Mouse (Mus musculus) heart, embryonic 14.5 days (tissue): Measurements from ENCODE around the gene Rexo1. TPM values are rescaled to one million over a fixed set of nuclear protein-coding genes. Genes with fewer than 3 reads are reported as not detected.
A peak's percentile ranks its signal among the peaks of the same experiment; 100 is the strongest.

Source experiments
- ATAC-seq: fragments of 200-750 bp; cut with Nextera tagmentation; 2 replicates; pipeline ENCODE4 v1.8.0; 2017; ENCODE audit warnings: low read depth, moderate TSS enrichment; ENCODE audit not compliant: insufficient number of reproducible peaks, insufficient read depth, low FRiP score
- H3K27ac ChIP-seq, 2 experiments: fragments of 200-500 bp in 1 of 2; fragments of 300-500 bp in 1 of 2; sonication (generic) in 1 of 2; replicated peaks in 1 of 2; 2 replicates each; pipeline ENCODE4 v1.5.1; 2012 to 2014; ENCODE audit warnings: low read depth in 2 of 2, low read length in 2 of 2, control low read depth in 1 of 2, mild to moderate bottlenecking in 1 of 2, mixed read lengths in 1 of 2; ENCODE audit not compliant: control insufficient read depth in 1 of 2, insufficient read depth in 1 of 2
- H3K27me3 ChIP-seq: fragments of 300-500 bp; sonication (generic); 2 replicates; pipeline ENCODE4 v1.6.1; 2014; ENCODE audit warnings: mild to moderate bottlenecking, low read length, control low read depth; ENCODE audit not compliant: control insufficient read depth, insufficient read depth
- H3K36me3 ChIP-seq: fragments of 300-500 bp; sonication (generic); 2 replicates; pipeline ENCODE4 v1.6.1; 2014; ENCODE audit warnings: mild to moderate bottlenecking, control low read depth, low read length, mixed read lengths; ENCODE audit not compliant: control insufficient read depth, insufficient read depth
- H3K4me1 ChIP-seq, 2 experiments: fragments of 200-500 bp in 1 of 2; fragments of 300-500 bp in 1 of 2; sonication (generic) in 1 of 2; 2 replicates each; pipeline ENCODE4 v1.6.1; 2012 to 2014; ENCODE audit warnings: low read length in 2 of 2, control low read depth in 1 of 2, mixed read lengths in 1 of 2; ENCODE audit not compliant: control insufficient read depth in 2 of 2, insufficient read depth in 2 of 2
- H3K4me2 ChIP-seq: fragments of 300-500 bp; sonication (generic); 2 replicates; pipeline ENCODE4 v1.6.1; 2014; ENCODE audit warnings: mild to moderate bottlenecking, low read length
- H3K4me3 ChIP-seq, 2 experiments: fragments of 200-500 bp in 1 of 2; fragments of 300-500 bp in 1 of 2; sonication (generic) in 1 of 2; 2 replicates each; pipeline ENCODE4 v1.5.1; 2012 to 2014; ENCODE audit warnings: low read length in 2 of 2, mild to moderate bottlenecking in 2 of 2, control low read depth in 1 of 2, low read depth in 1 of 2, moderate library complexity in 1 of 2; ENCODE audit not compliant: control insufficient read depth in 1 of 2, insufficient read depth in 1 of 2
- H3K9ac ChIP-seq: fragments of 300-500 bp; sonication (generic); 2 replicates; pipeline ENCODE4 v1.6.1; 2014; ENCODE audit warnings: mild to moderate bottlenecking, low read length
- H3K9me3 ChIP-seq: fragments of 300-500 bp; sonication (generic); 2 replicates; pipeline ENCODE4 v1.6.1; 2016; ENCODE audit warnings: low read length, control low read depth; ENCODE audit not compliant: control insufficient read depth
- WGBS: fragments of 180-500 bp; shearing (Covaris S2); extraction: QIAGEN DNeasy Blood & Tissue Kit; methylation state at CpG from one replicate; pipeline ENCODE4 v1.1.7; 2014; 5-methylcytosine and 5-hydroxymethylcytosine counted together
- polyA plus RNA-seq: library from polyadenylated mRNA; unstranded; fragments of >200 nt; fragmentation: Nextera tagmentation; extraction: Ambion mirVana; gene quantifications from 2 replicates; pipeline ENCODE4 v1.2.1, GENCODE M21; 2014

The Rexo1 gene
- polyA plus RNA-seq, 1 experiment from 2014 or later = 17.0 TPM

GRCm38 (mm10) chr10:80566375-80567092 is 5.2 kb upstream of the Rexo1 start:
- ATAC-seq = 0 out of 2 replicates have a peak, but pooled peaks have one; percentile 12
- Histone ChIP-seq H3K4me3 (no peak overlapping the region), H3K9ac (no peak overlapping the region), H3K4me2 (no peak overlapping the region), H3K27ac (no peak overlapping the region), H3K4me1 (peaks cover 18 to 36% of the 10 kb centered on the region in 2 experiments), H3K27me3 (no peaks in the 10 kb centered on the region), H3K36me3 (peaks cover 19% of the 10 kb centered on the region; the same call in 1 of the 2 replicates), H3K9me3 (no peaks in the 10 kb centered on the region)
- 32% methylated on average over 17 of the region's 17 CpGs for WGBS

GRCm38 (mm10) chr10:80560621-80561020 is 739 bp downstream of the Rexo1 start:
- peak overlapping the region; percentile 75 for H3K4me2 ChIP-seq
- H3K27me3 ChIP-seq = no peaks in the 10 kb centered on the region
- 0 out of 2 replicates have a peak, but pooled peaks cover 2% of the 10 kb centered on the region for H3K36me3 ChIP-seq
- peak overlapping the region; percentile 71 to 98 for H3K4me3 ChIP-seq
- H3K9ac ChIP-seq = peak overlapping the region; percentile 88
- no peak for ATAC-seq
- H3K4me1 ChIP-seq = peaks cover 10 to 35% of the 10 kb centered on the region in 2 experiments
- no peak overlapping the region for H3K27ac ChIP-seq
- 2% methylated on average over 13 of the region's 13 CpGs for WGBS
- H3K9me3 ChIP-seq = no peaks in the 10 kb centered on the region

- no peak overlapping the region for H3K4me3 ChIP-seq
- ATAC-seq = no peak
- WGBS = 92% methylated on average over 7 of the region's 7 CpGs
- H3K4me2 ChIP-seq = no peak overlapping the region
- no peaks in the 10 kb centered on the region for H3K9me3 ChIP-seq
- no peak overlapping the region for H3K9ac ChIP-seq
- peaks cover 10 to 39% of the 10 kb centered on the region in 2 experiments for H3K4me1 ChIP-seq
- H3K27ac ChIP-seq = no peak overlapping the region
- H3K27me3 ChIP-seq = no peaks in the 10 kb centered on the region
- H3K36me3 ChIP-seq = no peaks in the 10 kb centered on the region
Measured at GRCm38 (mm10) chr10:80559431-80559830, 1.9 kb downstream of the Rexo1 start.

GRCm38 (mm10) chr10:80557346-80557965 is 3.9 kb downstream of the Rexo1 start:
- no peak for ATAC-seq
- Histone ChIP-seq H3K27ac (0 out of 4 replicates have a peak overlapping the region, but pooled peaks of 1 of the 2 experiments have one; percentile 19), H3K9me3 (no peaks in the 10 kb centered on the region), H3K36me3 (no peaks in the 10 kb centered on the region), H3K9ac (peak overlapping the region; percentile 51; the same call in 1 of the 2 replicates), H3K4me1 (peaks cover 25 to 52% of the 10 kb centered on the region in 2 experiments), H3K4me2 (no peak overlapping the region), H3K27me3 (no peaks in the 10 kb centered on the region), H3K4me3 (no peak overlapping the region)
- 24% methylated on average over 5 of the region's 5 CpGs for WGBS

GRCm38 (mm10) chr10:80553997-80554396 is 7.4 kb downstream of the Rexo1 start:
- H3K27ac ChIP-seq = no peak overlapping the region; a peak in 1 of 4 replicates
- no peak for ATAC-seq

GRCm38 (mm10) chr10:80553575-80553974 is 7.8 kb downstream of the Rexo1 start:
- ATAC-seq = no peak
- WGBS = 43% methylated on average over 8 of the region's 8 CpGs
- Histone ChIP-seq H3K27me3 (no peaks in the 10 kb centered on the region), H3K27ac (no peak overlapping the region; a peak in 1 of 4 replicates), H3K9ac (peak overlapping the region; percentile 44), H3K4me3 (no peak overlapping the region), H3K36me3 (peaks cover 17% of the 10 kb centered on the region), H3K4me2 (no peak overlapping the region), H3K9me3 (no peaks in the 10 kb centered on the region), H3K4me1 (peaks cover 21 to 33% of the 10 kb centered on the region in 2 experiments)

More at GRCm38 (mm10) chr10:80553997-80554396, 7.4 kb downstream of the Rexo1 start:
- no peak overlapping the region for H3K4me2 ChIP-seq
- peaks cover 21 to 33% of the 10 kb centered on the region in 2 experiments for H3K4me1 ChIP-seq
- WGBS = 50% methylated on average over 6 of the region's 6 CpGs
- no peak overlapping the region for H3K4me3 ChIP-seq
- H3K9ac ChIP-seq = peak overlapping the region; percentile 44
- no peaks in the 10 kb centered on the region for H3K9me3 ChIP-seq
- H3K36me3 ChIP-seq = peaks cover 17% of the 10 kb centered on the region
- no peaks in the 10 kb centered on the region for H3K27me3 ChIP-seq

GRCm38 (mm10) chr10:80552364-80552763 is 9.0 kb downstream of the Rexo1 start:
- Histone ChIP-seq H3K27ac (no peak overlapping the region), H3K27me3 (no peaks in the 10 kb centered on the region), H3K9me3 (no peaks in the 10 kb centered on the region), H3K36me3 (peaks cover 29% of the 10 kb centered on the region), H3K4me2 (no peak overlapping the region), H3K9ac (no peak overlapping the region), H3K4me3 (no peak overlapping the region), H3K4me1 (peaks cover 15 to 21% of the 10 kb centered on the region in 2 experiments)
- no peak for ATAC-seq
- WGBS = 68% methylated on average over 9 of the region's 9 CpGs
